Mouse (Mus musculus): ENCODE data around the gene Olfr374. TPM values are rescaled to one million over a fixed set of nuclear protein-coding genes. Genes with fewer than 3 reads are reported as not detected.
A peak's percentile ranks its signal among the peaks of the same experiment; 100 is the strongest.

Olfr374 gene
- polyA plus RNA-seq, 1 experiment from 2014 or later, result not detected

- TF ChIP-seq CTCF (IDR thresholded peaks at IDR 0.05; ENCODE audit: low read depth), result no peak
These were observed 21.0 kb downstream of the Olfr374 start for GRCm38 (mm10) chr8:72127834-72128233.

DNA sequence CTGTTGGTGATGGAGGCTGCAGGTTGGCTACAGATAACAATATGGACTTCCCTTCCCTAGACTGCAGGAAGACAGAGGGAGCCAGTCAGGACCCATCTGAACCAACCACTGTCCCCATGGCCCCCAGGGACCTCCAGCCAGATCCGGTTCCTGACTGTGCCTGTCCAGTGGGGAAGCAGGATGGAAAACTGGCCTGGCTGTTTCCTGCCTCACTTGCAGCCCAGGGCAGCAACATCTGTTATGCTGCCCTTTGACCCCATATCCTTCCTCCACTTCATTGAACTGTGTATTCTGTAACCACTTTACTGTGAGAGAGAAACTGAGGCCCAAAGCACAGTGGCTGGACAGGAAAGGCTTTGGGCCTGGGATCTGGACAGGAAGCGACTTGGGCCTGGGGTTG lies 24.4 kb downstream of the Olfr374 start:
- H3K9me3 ChIP-seq (ENCODE audit: control insufficient read depth), result no peaks in the 10 kb centered on the region
- H3K4me3 ChIP-seq (ENCODE audit: low read depth, low read length), result no peak overlapping the region
- no peak overlapping the region for H3K4me2 ChIP-seq (replicated peaks; ENCODE audit: low read depth)
- no peak for TF ChIP-seq CTCF (IDR thresholded peaks at IDR 0.05; ENCODE audit: low read depth)
- H3K36me3 ChIP-seq (ENCODE audit: control insufficient read depth, insufficient read depth), result no peaks in the 10 kb centered on the region
- no peak overlapping the region; the same call in 1 of the 2 replicates for H3K27ac ChIP-seq (ENCODE audit: low read depth, low read length)
- no peaks in the 10 kb centered on the region for H3K4me1 ChIP-seq (replicated peaks; ENCODE audit: control insufficient read depth, insufficient read depth, low read length)
- ATAC-seq, result no peak
- WGBS, result 75% methylated on average over 2 of the region's 2 CpGs
- H3K27me3 ChIP-seq (replicated peaks; ENCODE audit: control insufficient read depth, insufficient read depth, low read length), result no peaks in the 10 kb centered on the region
- no peak overlapping the region for H3K9ac ChIP-seq (ENCODE audit: low read depth, low read length)

More at GRCm38 (mm10) chr8:72127834-72128233, 21.0 kb downstream of the Olfr374 start:
- Histone ChIP-seq H3K4me3 (ENCODE audit: low read depth, low read length) (no peak overlapping the region), H3K36me3 (ENCODE audit: control insufficient read depth, insufficient read depth) (no peaks in the 10 kb centered on the region), H3K27ac (ENCODE audit: low read depth, low read length) (no peak overlapping the region), H3K4me1 (replicated peaks; ENCODE audit: control insufficient read depth, insufficient read depth, low read length) (no peaks in the 10 kb centered on the region), H3K9me3 (ENCODE audit: control insufficient read depth) (no peaks in the 10 kb centered on the region), H3K9ac (ENCODE audit: low read depth, low read length) (no peak overlapping the region), H3K27me3 (replicated peaks; ENCODE audit: control insufficient read depth, insufficient read depth, low read length) (no peaks in the 10 kb centered on the region), H3K4me2 (replicated peaks; ENCODE audit: low read depth) (no peak overlapping the region)
- WGBS, result 24% methylated on average over 1 of the region's 1 CpGs
- ATAC-seq, result no peak; the same call in 1 of the 2 replicates

GRCm38 (mm10) chr8:72131901-72132300 lies 25.1 kb downstream of the Olfr374 start:
- Histone ChIP-seq H3K4me3 (ENCODE audit: low read depth, low read length) (no peak overlapping the region), H3K9me3 (ENCODE audit: control insufficient read depth) (no peaks in the 10 kb centered on the region), H3K27ac (ENCODE audit: low read depth, low read length) (0 out of 2 replicates have a peak overlapping the region, but pooled peaks have one; percentile 0), H3K36me3 (ENCODE audit: control insufficient read depth, insufficient read depth) (no peaks in the 10 kb centered on the region), H3K27me3 (replicated peaks; ENCODE audit: control insufficient read depth, insufficient read depth, low read length) (no peaks in the 10 kb centered on the region), H3K4me2 (replicated peaks; ENCODE audit: low read depth) (no peak overlapping the region), H3K4me1 (replicated peaks; ENCODE audit: control insufficient read depth, insufficient read depth, low read length) (no peaks in the 10 kb centered on the region), H3K9ac (ENCODE audit: low read depth, low read length) (no peak overlapping the region)
- WGBS, result 60% methylated on average over 2 of the region's 2 CpGs
- TF ChIP-seq CTCF (IDR thresholded peaks at IDR 0.05; ENCODE audit: low read depth), result no peak
- no peak for ATAC-seq

DNA sequence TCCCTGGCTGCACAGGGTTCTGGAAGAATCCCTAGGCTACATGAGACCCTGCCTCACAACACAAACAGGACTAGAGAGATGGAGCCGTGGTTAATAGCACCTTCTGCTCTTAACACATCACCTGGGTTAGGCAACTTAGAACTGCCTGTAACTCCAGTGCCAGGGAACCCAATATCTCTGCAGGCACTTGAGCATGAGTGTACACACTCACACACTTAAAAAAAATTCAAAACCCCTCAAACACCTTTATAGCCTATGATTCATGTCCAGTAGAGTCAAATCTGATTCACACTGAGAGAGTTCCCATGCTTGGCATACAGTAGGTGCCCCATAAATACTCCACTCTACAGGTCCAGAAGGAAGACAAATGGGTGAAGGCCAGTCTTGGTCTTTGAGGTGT lies 25.6 kb downstream of the Olfr374 start:
- H3K4me3 ChIP-seq (ENCODE audit: low read depth, low read length), result no peak overlapping the region
- no peak overlapping the region for H3K9ac ChIP-seq (ENCODE audit: low read depth, low read length)
- no peak overlapping the region for H3K4me2 ChIP-seq (replicated peaks; ENCODE audit: low read depth)
- H3K4me1 ChIP-seq (replicated peaks; ENCODE audit: control insufficient read depth, insufficient read depth, low read length), result 0 out of 2 replicates have a peak, but pooled peaks cover under 1% of the 10 kb centered on the region
- H3K27me3 ChIP-seq (replicated peaks; ENCODE audit: control insufficient read depth, insufficient read depth, low read length), result no peaks in the 10 kb centered on the region
- no peak for ATAC-seq
- no peaks in the 10 kb centered on the region for H3K36me3 ChIP-seq (ENCODE audit: control insufficient read depth, insufficient read depth)
- WGBS, result 83% methylated on average over 1 of the region's 1 CpGs
- no peak overlapping the region for H3K27ac ChIP-seq (ENCODE audit: low read depth, low read length)
- no peak for TF ChIP-seq CTCF (IDR thresholded peaks at IDR 0.05; ENCODE audit: low read depth)
- no peaks in the 10 kb centered on the region for H3K9me3 ChIP-seq (ENCODE audit: control insufficient read depth)

DNA sequence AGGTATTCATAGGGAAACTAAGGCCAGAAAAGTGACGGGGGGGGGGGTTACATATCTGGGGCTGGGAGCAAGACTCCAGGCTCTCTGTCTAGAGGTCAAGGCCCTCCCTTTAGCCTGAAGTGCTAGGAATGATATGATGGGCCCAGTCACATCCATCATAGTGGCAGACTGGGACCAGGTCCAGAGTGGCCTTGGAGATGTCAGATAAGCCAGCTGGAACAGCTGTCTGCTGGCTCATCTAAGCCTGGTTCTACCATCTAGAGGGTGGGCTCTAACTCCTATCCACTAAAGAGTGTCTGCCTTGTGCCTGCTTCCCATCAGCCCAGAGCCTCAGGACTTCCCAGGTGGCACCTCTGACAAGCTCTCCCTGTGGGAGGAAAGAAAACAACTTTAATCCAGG lies 26.1 kb downstream of the Olfr374 start:
- no peaks in the 10 kb centered on the region for H3K9me3 ChIP-seq (ENCODE audit: control insufficient read depth)
- TF ChIP-seq CTCF (IDR thresholded peaks at IDR 0.05; ENCODE audit: low read depth), result no peak
- ATAC-seq, result no peak
- no peak overlapping the region for H3K4me3 ChIP-seq (ENCODE audit: low read depth, low read length)
- no peak overlapping the region for H3K27ac ChIP-seq (ENCODE audit: low read depth, low read length)
- 0 out of 2 replicates have a peak, but pooled peaks cover 3% of the 10 kb centered on the region for H3K4me1 ChIP-seq (replicated peaks; ENCODE audit: control insufficient read depth, insufficient read depth, low read length)
- no peak overlapping the region for H3K9ac ChIP-seq (ENCODE audit: low read depth, low read length)
- no peaks in the 10 kb centered on the region for H3K27me3 ChIP-seq (replicated peaks; ENCODE audit: control insufficient read depth, insufficient read depth, low read length)
- no peak overlapping the region for H3K4me2 ChIP-seq (replicated peaks; ENCODE audit: low read depth)
- no peaks in the 10 kb centered on the region for H3K36me3 ChIP-seq (ENCODE audit: control insufficient read depth, insufficient read depth)
- 76% methylated on average over 1 of the region's 1 CpGs for WGBS

GRCm38 (mm10) chr8:72133507-72133906 lies 26.7 kb downstream of the Olfr374 start:
- no peak overlapping the region for H3K9ac ChIP-seq (ENCODE audit: low read depth, low read length)
- no peak overlapping the region for H3K4me2 ChIP-seq (replicated peaks; ENCODE audit: low read depth)
- no peaks in the 10 kb centered on the region for H3K27me3 ChIP-seq (replicated peaks; ENCODE audit: control insufficient read depth, insufficient read depth, low read length)
- no peak for ATAC-seq
- H3K36me3 ChIP-seq (ENCODE audit: control insufficient read depth, insufficient read depth), result 0 out of 2 replicates have a peak, but pooled peaks cover 2% of the 10 kb centered on the region
- H3K27ac ChIP-seq (ENCODE audit: low read depth, low read length), result no peak overlapping the region
- no peak overlapping the region for H3K4me3 ChIP-seq (ENCODE audit: low read depth, low read length)
- no peak for TF ChIP-seq CTCF (IDR thresholded peaks at IDR 0.05; ENCODE audit: low read depth)
- 0 out of 2 replicates have a peak, but pooled peaks cover 3% of the 10 kb centered on the region for H3K4me1 ChIP-seq (replicated peaks; ENCODE audit: control insufficient read depth, insufficient read depth, low read length)
- no peaks in the 10 kb centered on the region for H3K9me3 ChIP-seq (ENCODE audit: control insufficient read depth)
- WGBS, result 43% methylated on average over 1 of the region's 1 CpGs

Data from intestine, postnatal 0 days (tissue).